ENCODE assay signal across 17 mouse cellular contexts in genomic region chr15:32533541-32534080, GRCm38 (mm10).
DNase-seq lines count a peak whose midpoint lies in the region; ATAC-seq and TF ChIP-seq lines count a peak whose summit lies in the region.
"Had no signal": no experiment of that assay in that cellular context is flagged by ENCODE, and none has a peak within 500 bp of the region (broad histone marks: within the 10 kb centered on the region; RNA-seq: fewer than 3 reads in every experiment).

No protein-coding gene starts in this region.

- no peak for TF ChIP-seq CTCF in forebrain, postnatal 0 days (IDR thresholded peaks at IDR 0.05; ENCODE audit: low read depth)

- H3K4me1 ChIP-seq in hindbrain, embryonic 16.5 days (ENCODE audit: control insufficient read depth, insufficient read depth, low read depth, low read length), result no peaks in the 10 kb centered on the region
- H3K4me1 ChIP-seq in hindbrain, embryonic 11.5 days (replicated peaks; ENCODE audit: control insufficient read depth, insufficient read depth, low read length), result no peaks in the 10 kb centered on the region
- H3K4me1 ChIP-seq in forebrain, postnatal 0 days (ENCODE audit: insufficient read depth), result no peaks in the 10 kb centered on the region

- no peaks in the 10 kb centered on the region for H3K9me3 ChIP-seq in hindbrain, embryonic 16.5 days (ENCODE audit: control insufficient read depth, low read length)
- no peaks in the 10 kb centered on the region for H3K9me3 ChIP-seq in hindbrain, embryonic 11.5 days (ENCODE audit: control insufficient read depth, low read length)
- H3K9me3 ChIP-seq in forebrain, postnatal 0 days (ENCODE audit: low read length), result no peaks in the 10 kb centered on the region

- H3K27ac ChIP-seq in hindbrain, embryonic 16.5 days (ENCODE audit: low read depth, low read length), result no peak overlapping the region
- no peak overlapping the region for H3K27ac ChIP-seq in hindbrain, embryonic 11.5 days (ENCODE audit: low read depth, low read length)
- no peak overlapping the region for H3K27ac ChIP-seq in forebrain, postnatal 0 days (ENCODE audit: low read depth, low read length)
- H3K27ac ChIP-seq: liver, embryonic 14.5 days had no signal

- no peak overlapping the region for H3K4me3 ChIP-seq in hindbrain, embryonic 16.5 days (ENCODE audit: low read length)
- H3K4me3 ChIP-seq in hindbrain, embryonic 11.5 days (ENCODE audit: low read depth, low read length), result no peak overlapping the region
- H3K4me3 ChIP-seq in forebrain, postnatal 0 days (ENCODE audit: low read depth, low read length), result no peak overlapping the region
- H3K4me3 ChIP-seq: heart, adult 2 months had no signal

- H3K36me3 ChIP-seq in hindbrain, embryonic 16.5 days (ENCODE audit: control insufficient read depth, insufficient read depth, low read length), result no peaks in the 10 kb centered on the region
- H3K36me3 ChIP-seq in hindbrain, embryonic 11.5 days (ENCODE audit: control insufficient read depth, insufficient read depth, low read length), result no peaks in the 10 kb centered on the region
- H3K36me3 ChIP-seq in forebrain, postnatal 0 days (ENCODE audit: insufficient read depth), result no peaks in the 10 kb centered on the region

- H3K9ac ChIP-seq in hindbrain, embryonic 16.5 days (ENCODE audit: low read depth, low read length), result no peak overlapping the region
- H3K9ac ChIP-seq in hindbrain, embryonic 11.5 days (ENCODE audit: low read depth, low read length), result no peak overlapping the region
- no peak overlapping the region for H3K9ac ChIP-seq in forebrain, postnatal 0 days
- H3K9ac ChIP-seq: liver, embryonic 14.5 days had no signal

- WGBS in hindbrain, embryonic 16.5 days, result 32% methylated on average over 1 of the region's 1 CpGs
- WGBS in hindbrain, embryonic 11.5 days, result 60% methylated on average over 1 of the region's 1 CpGs
- WGBS in forebrain, postnatal 0 days, result 16% methylated on average over 1 of the region's 1 CpGs

- no peak for DNase-seq in hindbrain, embryonic 11.5 days (ENCODE audit: low spot score)
- peak; percentile 14 to 19 for DNase-seq in right cerebral cortex, adult 2 months (ENCODE audit: low spot score in 2 of 2)
- no peak for DNase-seq in right cerebral cortex, postnatal 14 days
- DNase-seq in forebrain, postnatal 0 days, result peak; percentile 60
- no peak for DNase-seq in urinary bladder, postnatal 4 days (ENCODE audit: low spot score in 2 of 2)
- DNase-seq in spleen, adult 12 weeks (ENCODE audit: low spot score), result no peak
- no peak for DNase-seq in spleen, postnatal 4 days (ENCODE audit: low spot score in 2 of 2)
- DNase-seq: adrenal gland, postnatal 14 days; heart, adult 2 months; heart, postnatal 10 days; kidney, postnatal 10 days; right cerebral cortex, postnatal 25 days; thymus, adult 2 months had no signal

- no peak overlapping the region for H3K4me2 ChIP-seq in hindbrain, embryonic 16.5 days (ENCODE audit: low read length)
- no peak overlapping the region for H3K4me2 ChIP-seq in hindbrain, embryonic 11.5 days (replicated peaks; ENCODE audit: low read depth, low read length)
- H3K4me2 ChIP-seq in forebrain, postnatal 0 days (ENCODE audit: low read depth), result no peak overlapping the region

- ATAC-seq in hindbrain, embryonic 16.5 days, result peak; percentile 70
- no peak for ATAC-seq in hindbrain, embryonic 11.5 days (ENCODE audit: low FRiP score)
- ATAC-seq in forebrain, postnatal 0 days, result peak; percentile 83
- ATAC-seq: inflammation-experienced regulatory T-cells, adult 6 months; midbrain, embryonic 16.5 days had no signal

- no peaks in the 10 kb centered on the region for H3K27me3 ChIP-seq in hindbrain, embryonic 16.5 days (replicated peaks; ENCODE audit: control insufficient read depth, insufficient read depth, low read length)
- no peaks in the 10 kb centered on the region for H3K27me3 ChIP-seq in hindbrain, embryonic 11.5 days (ENCODE audit: control insufficient read depth, insufficient read depth, low read length)
- H3K27me3 ChIP-seq in forebrain, postnatal 0 days (ENCODE audit: insufficient read depth, low read length), result no peaks in the 10 kb centered on the region

Comparison
In these comparisons a context has a peak if more than half of its experiments do, and no peak if none do; other contexts are left out.
1. DNase-seq: peak in right cerebral cortex, adult 2 months (2 of 2) and forebrain, postnatal 0 days (single experiment); none in hindbrain, embryonic 11.5 days (single experiment), right cerebral cortex, postnatal 14 days (single experiment), urinary bladder, postnatal 4 days (0 of 2), spleen, adult 12 weeks (single experiment) and spleen, postnatal 4 days (0 of 2).